In the genomic region with DNA sequence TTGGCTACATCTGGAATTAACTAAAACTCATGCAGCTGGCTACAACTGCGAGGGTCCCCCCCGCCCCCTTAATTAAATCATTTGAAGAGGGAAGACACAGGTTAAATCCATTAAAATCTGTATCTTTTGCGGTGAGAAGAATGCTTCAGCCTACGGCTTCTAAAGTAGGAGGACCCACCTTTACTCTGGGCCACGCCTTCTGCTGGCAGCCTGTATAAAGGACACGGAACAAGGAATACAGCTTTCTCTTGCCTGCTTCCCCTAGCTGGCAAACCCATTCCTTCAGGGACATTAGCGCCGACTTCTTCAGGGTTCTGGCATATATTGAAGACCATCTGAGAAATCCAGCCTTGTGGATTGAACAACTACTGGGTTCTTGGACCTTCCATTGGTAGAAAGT, we compare ENCODE assay signal across 12 mouse cellular contexts.
A peak's percentile ranks its signal among the peaks of the same experiment; 100 is the strongest.
DNase-seq lines count a peak whose midpoint lies in the region; ATAC-seq lines count a peak whose summit lies in the region.
"Had no signal": no experiment of that assay in that cellular context is flagged by ENCODE, and none has a peak within 500 bp of the region (broad histone marks: within the 10 kb centered on the region; RNA-seq: fewer than 3 reads in every experiment).

No protein-coding gene starts in this region.

- 39% methylated on average over 8 of the region's 8 CpGs for WGBS in heart, embryonic 13.5 days
- 31% methylated on average over 8 of the region's 8 CpGs for WGBS in embryonic facial prominence, embryonic 12.5 days
- WGBS in limb, embryonic 13.5 days, result 29% methylated on average over 8 of the region's 8 CpGs

- H3K4me2 ChIP-seq in heart, embryonic 13.5 days, result peak overlapping the region; percentile 52
- 0 out of 2 replicates have a peak overlapping the region, but pooled peaks have one; percentile 3 for H3K4me2 ChIP-seq in embryonic facial prominence, embryonic 12.5 days (replicated peaks)
- H3K4me2 ChIP-seq in limb, embryonic 13.5 days (replicated peaks), result peak overlapping the region; percentile 49

- H3K9me3 ChIP-seq in heart, embryonic 13.5 days, result no peaks in the 10 kb centered on the region
- no peaks in the 10 kb centered on the region for H3K9me3 ChIP-seq in embryonic facial prominence, embryonic 12.5 days
- no peaks in the 10 kb centered on the region for H3K9me3 ChIP-seq in limb, embryonic 13.5 days
- H3K9me3 ChIP-seq: midbrain, embryonic 10.5 days had no signal

- no peak for ATAC-seq in heart, embryonic 13.5 days (ENCODE audit: extremely low read depth, insufficient number of reproducible peaks, low FRiP score, low TSS enrichment)
- peak; percentile 41 for ATAC-seq in CD4-positive, CD25-positive, alpha-beta regulatory T cell, adult 4 months
- no peak for ATAC-seq in embryonic facial prominence, embryonic 12.5 days (ENCODE audit: insufficient number of reproducible peaks, insufficient read depth, low FRiP score, low TSS enrichment)
- ATAC-seq in limb, embryonic 13.5 days (ENCODE audit: low FRiP score, low read depth), result no peak

- no peak overlapping the region for H3K9ac ChIP-seq in heart, embryonic 13.5 days
- no peak overlapping the region for H3K9ac ChIP-seq in embryonic facial prominence, embryonic 12.5 days
- H3K9ac ChIP-seq in limb, embryonic 13.5 days, result no peak overlapping the region

- no peaks in the 10 kb centered on the region for H3K27me3 ChIP-seq in heart, embryonic 13.5 days (replicated peaks)
- H3K27me3 ChIP-seq in embryonic facial prominence, embryonic 12.5 days, result no peaks in the 10 kb centered on the region
- H3K27me3 ChIP-seq in limb, embryonic 13.5 days, result no peaks in the 10 kb centered on the region

- no peaks in the 10 kb centered on the region for H3K36me3 ChIP-seq in heart, embryonic 13.5 days
- H3K36me3 ChIP-seq in embryonic facial prominence, embryonic 12.5 days, result no peaks in the 10 kb centered on the region
- H3K36me3 ChIP-seq in limb, embryonic 13.5 days, result no peaks in the 10 kb centered on the region
- H3K36me3 ChIP-seq: midbrain, embryonic 10.5 days had no signal

- H3K27ac ChIP-seq in heart, embryonic 13.5 days (replicated peaks), result no peak overlapping the region
- H3K27ac ChIP-seq in embryonic facial prominence, embryonic 12.5 days, result no peak overlapping the region
- H3K27ac ChIP-seq in limb, embryonic 13.5 days, result no peak overlapping the region
- H3K27ac ChIP-seq: midbrain, embryonic 10.5 days had no signal

- DNase-seq in heart, postnatal 10 days, result no peak
- DNase-seq in left cerebral cortex, adult 9 months (ENCODE audit: low spot score in 2 of 2), result no peak
- DNase-seq in right cerebral cortex, adult 2 months (ENCODE audit: low spot score in 2 of 2), result no peak
- no peak for DNase-seq in cerebellum, adult 11 months
- DNase-seq: B cell, adult 2 months; layer of hippocampus, postnatal 36 days; thymus, postnatal 14 days had no signal

- intact Hi-C loops in heart, postnatal 10 days (cut with DNase I), result no loop called here

- H3K4me3 ChIP-seq in heart, embryonic 13.5 days, result peak overlapping the region; percentile 30
- H3K4me3 ChIP-seq in embryonic facial prominence, embryonic 12.5 days, result no peak overlapping the region
- H3K4me3 ChIP-seq in limb, embryonic 13.5 days, result peak overlapping the region; percentile 24; the same call in 1 of the 2 replicates
- H3K4me3 ChIP-seq: midbrain, embryonic 10.5 days had no signal

- H3K4me1 ChIP-seq in heart, embryonic 13.5 days, result no peaks in the 10 kb centered on the region
- peaks cover 6% of the 10 kb centered on the region; the same call in 1 of the 2 replicates for H3K4me1 ChIP-seq in embryonic facial prominence, embryonic 12.5 days
- H3K4me1 ChIP-seq in limb, embryonic 13.5 days, result peaks cover 14% of the 10 kb centered on the region; the same call in 1 of the 2 replicates
- H3K4me1 ChIP-seq: midbrain, embryonic 10.5 days had no signal
